Mouse (Mus musculus) spleen, postnatal 14 days (tissue): ENCODE data around the gene Tgfbr2.

Source experiments
- DNase-seq, 2 experiments: peaks; one replicate each; pipeline ENCODE4 v3.0.0; 2021 to 2022; ENCODE audit warnings: low spot score in 2 of 2

The Tgfbr2 gene

GRCm38 (mm10) chr9:116160067-116160466 is 15.1 kb downstream of the Tgfbr2 start:
- DNase-seq: no peak

- DNase-seq: no peak
Observed at GRCm38 (mm10) chr9:116156501-116156900, 18.7 kb downstream of the Tgfbr2 start.

DNA sequence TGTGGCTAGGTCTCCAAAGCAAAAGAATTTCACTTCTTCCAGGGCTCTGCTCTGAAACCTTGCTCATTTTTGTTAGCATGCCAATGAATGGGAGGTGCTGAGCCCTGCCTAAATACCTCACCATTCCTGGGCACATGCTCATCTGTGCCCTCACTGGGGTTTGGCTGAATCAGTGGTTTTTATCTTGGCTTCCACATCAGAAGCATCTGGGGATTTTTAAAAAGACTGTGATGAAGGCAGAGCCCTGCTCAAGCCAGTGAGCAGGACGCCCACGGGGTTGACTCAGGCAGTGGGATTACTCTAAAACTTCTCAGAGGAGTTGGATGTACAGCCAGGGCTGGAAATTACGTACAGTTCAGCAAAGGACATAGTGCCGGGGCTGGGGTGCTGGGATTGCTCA is 22.3 kb downstream of the Tgfbr2 start:
- DNase-seq: no peak

DNA sequence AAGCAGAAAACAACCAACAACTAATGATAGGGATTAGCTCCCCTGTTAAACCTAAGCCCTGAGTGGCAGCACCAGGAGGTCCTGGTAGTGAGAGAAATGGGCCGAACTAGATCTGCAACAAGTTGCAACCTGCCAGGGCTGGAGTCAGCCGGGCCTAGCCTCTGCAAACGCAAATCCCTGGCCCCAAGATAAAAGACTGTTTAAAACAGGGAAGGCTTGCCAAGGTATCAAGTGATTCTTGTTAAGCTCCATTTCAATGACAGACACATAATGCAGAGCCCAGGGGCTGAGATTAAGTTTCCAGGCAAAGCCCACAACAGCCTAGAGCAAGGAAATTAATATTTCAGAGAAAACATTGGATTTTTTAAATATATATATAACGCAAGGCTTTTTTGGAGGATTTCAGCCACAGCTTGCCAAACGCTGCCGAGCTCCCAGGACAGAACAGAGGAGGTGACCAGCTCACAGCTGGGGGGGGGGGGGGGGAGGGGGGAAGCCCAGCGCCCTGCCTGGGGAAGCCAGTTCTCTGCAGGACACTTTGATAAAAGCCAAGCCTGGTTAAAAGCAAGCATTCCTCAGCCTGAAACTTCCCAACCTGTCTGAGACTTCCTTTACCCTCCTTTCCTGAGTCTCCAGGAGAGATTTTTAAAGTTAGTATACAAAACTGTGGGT is 24.3 kb downstream of the Tgfbr2 start:
- no peak for DNase-seq

GRCm38 (mm10) chr9:116148809-116149208 is 26.4 kb downstream of the Tgfbr2 start:
- DNase-seq: no peak

- no peak for DNase-seq
Observed at GRCm38 (mm10) chr9:116146235-116146634, 28.9 kb downstream of the Tgfbr2 start.

DNA sequence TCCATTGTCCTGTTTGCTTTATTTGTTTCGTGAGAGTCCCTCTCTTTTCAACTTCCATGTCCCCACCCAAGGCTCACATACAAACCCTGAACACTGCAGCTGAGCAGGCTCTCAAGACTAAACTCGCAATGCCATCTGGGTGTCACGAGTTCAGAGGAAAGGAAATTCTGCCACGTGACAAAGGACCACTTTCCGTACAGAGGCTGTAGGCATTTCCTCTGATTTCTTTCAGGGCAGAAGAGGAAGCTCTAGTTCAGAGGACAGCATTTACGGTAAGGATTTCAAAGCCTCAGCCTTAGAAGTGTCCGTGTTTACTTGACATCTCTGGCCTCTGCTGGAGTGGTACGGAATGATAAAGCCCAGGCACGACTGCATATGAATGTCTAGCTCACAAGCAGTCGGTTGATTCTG is 29.9 kb downstream of the Tgfbr2 start:
- DNase-seq: peak in 1 of 2 experiments; percentile 24

DNA sequence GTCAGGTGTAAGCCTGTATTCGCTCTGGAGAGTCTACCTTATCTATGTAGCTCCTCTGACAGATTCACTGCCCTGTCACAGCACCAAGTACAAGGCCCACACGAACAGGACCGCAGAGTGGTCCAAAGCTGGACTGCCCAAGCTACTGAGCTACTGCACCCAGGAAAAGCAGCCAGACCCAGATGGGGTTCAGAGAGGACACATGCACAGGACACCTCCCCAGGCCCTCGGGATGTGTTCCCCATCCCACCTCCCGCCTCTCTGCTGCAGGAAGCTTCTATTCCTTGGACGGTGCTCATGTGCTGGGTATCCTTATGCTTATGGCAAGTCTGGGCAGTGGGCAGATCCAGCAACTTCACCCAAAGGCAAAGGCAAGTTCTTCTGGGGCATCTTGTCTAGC is 34.7 kb downstream of the Tgfbr2 start:
- DNase-seq: no peak

GRCm38 (mm10) chr9:116139549-116139948 is 35.6 kb downstream of the Tgfbr2 start:
- DNase-seq: no peak

- no peak for DNase-seq
Observed at GRCm38 (mm10) chr9:116138595-116139134, 36.5 kb downstream of the Tgfbr2 start.

GRCm38 (mm10) chr9:116137645-116138044 is 37.5 kb downstream of the Tgfbr2 start:
- no peak for DNase-seq

DNA sequence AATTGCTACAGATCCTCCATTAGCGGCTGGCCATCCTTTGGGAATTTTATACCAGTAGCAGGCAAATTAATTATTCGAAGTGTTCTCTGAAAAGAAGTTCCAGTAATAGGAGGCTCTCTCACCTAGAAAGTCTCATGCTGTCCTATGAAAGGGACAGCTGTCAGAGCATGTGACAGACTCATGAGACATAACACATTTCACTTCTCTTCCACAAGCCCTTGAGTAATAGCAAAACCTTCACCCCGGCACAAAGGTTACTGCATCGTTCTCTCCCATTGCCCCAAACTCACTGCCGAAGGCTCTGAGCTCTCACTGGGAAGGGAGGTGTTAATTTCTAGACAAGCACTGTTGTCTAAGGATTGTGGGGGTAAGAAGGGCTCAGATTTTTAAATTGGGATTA is 38.3 kb downstream of the Tgfbr2 start:
- no peak for DNase-seq

GRCm38 (mm10) chr9:116136146-116136545 is 39.0 kb downstream of the Tgfbr2 start:
- no peak for DNase-seq

DNA sequence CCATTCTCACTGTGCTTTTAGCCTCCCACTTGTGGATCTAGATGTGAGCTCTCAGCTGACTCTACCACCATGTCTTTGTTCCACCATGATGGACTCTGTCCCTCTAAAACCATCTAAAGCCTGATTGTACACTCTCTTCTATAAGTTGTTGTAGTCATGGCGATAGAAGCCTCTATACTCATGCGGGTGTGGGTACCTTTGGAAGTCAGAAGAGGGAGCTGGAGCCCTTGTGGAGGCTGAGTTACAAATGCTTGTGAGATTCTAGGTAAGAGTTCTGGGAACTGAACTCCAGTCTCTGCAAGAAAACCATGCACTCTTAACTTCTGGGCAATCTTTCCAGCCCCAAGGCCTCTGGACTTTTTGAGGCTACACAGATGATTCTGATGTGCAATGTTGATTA is 40.7 kb downstream of the Tgfbr2 start:
- no peak for DNase-seq

DNA sequence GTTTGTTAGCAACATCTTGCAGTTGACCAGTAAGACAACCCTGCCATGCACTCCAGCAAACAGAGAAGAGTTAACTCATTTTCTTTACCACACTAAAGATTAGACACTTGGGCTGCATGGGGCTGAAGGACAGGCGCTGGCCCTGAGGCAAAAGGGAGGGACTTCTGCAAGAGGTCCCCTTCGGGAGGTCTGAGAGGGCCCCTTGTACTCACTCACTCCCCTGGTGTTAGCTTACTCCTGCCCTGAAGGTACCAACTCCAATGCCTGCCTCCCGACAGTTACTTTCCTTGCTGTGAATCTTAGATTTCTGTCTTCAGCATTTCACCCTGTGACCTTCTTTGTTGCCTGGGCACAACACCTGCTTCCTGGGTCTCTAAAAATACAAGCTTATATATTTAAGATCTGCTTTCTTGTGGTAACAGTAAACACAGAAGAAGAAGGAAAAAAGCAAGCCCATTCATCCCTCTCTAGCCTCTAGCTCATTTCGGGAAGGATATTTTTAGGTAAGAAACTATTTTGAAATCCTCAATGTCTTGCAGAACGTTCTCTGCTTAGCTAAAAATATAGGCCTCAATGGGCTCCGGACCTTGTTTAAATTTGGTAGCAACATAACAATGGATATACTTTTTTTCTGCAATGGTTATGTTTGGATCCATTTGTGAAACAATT is 41.7 kb downstream of the Tgfbr2 start:
- no peak for DNase-seq

DNA sequence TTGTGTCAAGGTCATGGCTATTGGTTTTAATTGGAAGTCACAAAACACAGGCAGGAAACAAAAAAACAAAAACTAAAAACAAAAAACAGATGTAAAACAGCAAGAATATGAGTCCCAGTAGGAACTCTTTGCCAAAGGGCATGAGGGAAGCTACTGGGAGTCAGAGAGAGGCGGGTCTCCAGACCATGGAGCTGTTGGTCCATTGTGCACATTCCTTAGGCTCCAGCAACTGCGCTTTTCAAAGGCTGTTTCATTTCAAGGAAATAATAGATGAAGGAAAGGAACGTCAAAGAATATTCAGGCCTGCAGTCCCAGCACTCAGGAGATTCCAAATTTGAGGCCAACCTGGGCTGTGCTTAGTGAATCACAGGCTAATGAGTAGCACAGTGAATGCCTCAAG is 46.3 kb downstream of the Tgfbr2 start:
- no peak for DNase-seq

- DNase-seq: no peak
Observed at GRCm38 (mm10) chr9:116128311-116128710, 46.8 kb downstream of the Tgfbr2 start.

- no peak for DNase-seq
Observed at GRCm38 (mm10) chr9:116126494-116126893, 48.7 kb downstream of the Tgfbr2 start.

DNA sequence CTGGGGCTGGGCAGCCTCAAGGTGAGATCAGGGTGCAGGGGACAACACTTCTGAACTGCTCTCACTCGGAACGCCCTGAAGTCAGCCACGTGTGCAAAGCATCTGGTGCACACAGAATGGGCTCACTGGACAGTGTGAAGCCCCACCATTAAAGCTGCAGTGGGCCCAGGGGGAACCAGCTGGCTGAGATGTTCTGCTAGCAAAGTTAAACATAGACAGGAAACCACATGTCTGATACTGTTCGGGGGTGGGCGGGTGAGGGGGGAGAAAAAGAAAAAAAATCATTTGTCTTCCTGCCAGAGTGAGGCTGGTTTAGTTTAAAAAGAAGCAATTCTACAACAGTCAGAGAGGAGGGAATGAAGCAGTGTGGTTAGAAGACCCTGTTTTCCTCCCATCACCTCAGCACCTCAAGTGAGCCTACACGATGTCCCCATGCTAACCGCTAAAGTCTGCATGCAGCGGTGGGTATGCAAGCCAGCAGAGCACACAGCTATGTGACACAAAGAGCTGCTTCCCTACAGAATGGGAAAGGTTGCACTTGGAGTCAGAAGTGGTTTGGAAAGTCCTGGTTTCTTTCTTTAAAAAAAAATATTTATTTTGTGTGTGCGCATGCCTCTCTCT is 52.1 kb downstream of the Tgfbr2 start:
- peak in 1 of 2 experiments; percentile 31 for DNase-seq

GRCm38 (mm10) chr9:116122544-116122943 is 52.6 kb downstream of the Tgfbr2 start:
- DNase-seq: no peak

DNA sequence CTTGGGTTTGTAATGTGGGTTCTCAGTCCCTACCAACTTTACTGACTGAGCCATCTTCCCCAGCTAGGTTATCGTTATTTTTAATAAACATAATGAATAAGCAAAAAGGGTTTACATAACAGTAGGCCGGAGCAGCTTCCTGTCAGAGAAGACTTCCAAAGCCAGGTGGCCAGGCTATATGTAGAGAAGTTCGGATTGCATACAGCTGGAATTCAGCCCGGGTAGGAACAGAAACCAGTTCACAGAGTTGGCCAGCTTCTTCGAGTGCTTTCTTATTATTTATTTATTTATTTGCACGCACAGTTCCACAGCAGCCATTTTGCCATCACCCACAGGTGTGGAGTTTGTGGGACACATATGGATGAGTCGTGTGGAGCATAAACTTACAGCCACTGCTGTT is 53.7 kb downstream of the Tgfbr2 start:
- DNase-seq: no peak

DNA sequence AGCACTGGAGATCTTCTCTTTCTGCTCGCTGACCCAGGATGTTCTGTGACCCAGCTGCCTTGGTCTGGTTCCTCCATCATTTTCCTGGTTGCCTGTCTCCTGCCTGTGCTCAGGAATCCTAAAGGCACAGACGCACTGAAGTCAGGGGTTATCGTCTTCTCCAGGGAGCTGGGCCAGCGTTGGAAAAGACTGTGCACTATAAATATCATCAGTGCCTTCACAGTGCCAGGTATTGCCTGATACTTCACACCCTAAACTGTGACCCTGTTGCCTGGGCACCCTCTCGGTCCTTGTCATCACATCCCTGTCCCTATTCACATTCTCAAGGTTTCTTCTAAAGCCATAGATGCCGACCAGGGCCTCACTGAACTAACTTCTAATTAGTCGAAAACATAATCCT is 55.2 kb downstream of the Tgfbr2 start:
- no peak for DNase-seq

GRCm38 (mm10) chr9:116118332-116118872 is 56.8 kb downstream of the Tgfbr2 start:
- no peak for DNase-seq
